11 mouse cellular contexts compared by ENCODE assay signal in genomic region chr17:10451306-10452077, GRCm38 (mm10).
A peak's percentile ranks its signal among the peaks of the same experiment; 100 is the strongest.
DNase-seq lines count a peak whose midpoint lies in the region; ATAC-seq and TF ChIP-seq lines count a peak whose summit lies in the region.
"Had no signal": no experiment of that assay in that cellular context is flagged by ENCODE, and none has a peak within 500 bp of the region (broad histone marks: within the 10 kb centered on the region; RNA-seq: fewer than 3 reads in every experiment).

No protein-coding gene starts in this region.

- no peak overlapping the region for H3K4me3 ChIP-seq in heart, embryonic 16.5 days (ENCODE audit: low read length)
- no peak overlapping the region for H3K4me3 ChIP-seq in hindbrain, embryonic 11.5 days (ENCODE audit: low read depth, low read length)
- H3K4me3 ChIP-seq in midbrain, postnatal 0 days (ENCODE audit: low read depth, low read length), result no peak overlapping the region

- peak overlapping the region; percentile 16; the same call in 1 of the 2 replicates for H3K27ac ChIP-seq in heart, embryonic 16.5 days (ENCODE audit: low read length)
- peak overlapping the region; percentile 24 for H3K27ac ChIP-seq in hindbrain, embryonic 11.5 days (ENCODE audit: low read depth, low read length)
- 0 out of 2 replicates have a peak overlapping the region, but pooled peaks have one; percentile 3 for H3K27ac ChIP-seq in midbrain, postnatal 0 days (ENCODE audit: low read depth, low read length)
- H3K27ac ChIP-seq: macrophage had no signal

- H3K36me3 ChIP-seq in heart, embryonic 16.5 days (ENCODE audit: control insufficient read depth, insufficient read depth), result no peaks in the 10 kb centered on the region
- no peaks in the 10 kb centered on the region for H3K36me3 ChIP-seq in hindbrain, embryonic 11.5 days (ENCODE audit: control insufficient read depth, insufficient read depth, low read length)
- no peaks in the 10 kb centered on the region for H3K36me3 ChIP-seq in midbrain, postnatal 0 days (ENCODE audit: insufficient read depth, low read length)

- H3K9ac ChIP-seq in heart, embryonic 16.5 days (ENCODE audit: low read length), result peak overlapping the region; percentile 22; the same call in 1 of the 2 replicates
- no peak overlapping the region for H3K9ac ChIP-seq in hindbrain, embryonic 11.5 days (ENCODE audit: low read depth, low read length)
- no peak overlapping the region for H3K9ac ChIP-seq in midbrain, postnatal 0 days (replicated peaks; ENCODE audit: low read length, poor library complexity, severe bottlenecking)

- H3K9me3 ChIP-seq in heart, embryonic 16.5 days (replicated peaks; ENCODE audit: control insufficient read depth, low read length), result no peaks in the 10 kb centered on the region
- H3K9me3 ChIP-seq in hindbrain, embryonic 11.5 days (ENCODE audit: control insufficient read depth, low read length), result no peaks in the 10 kb centered on the region
- no peaks in the 10 kb centered on the region for H3K9me3 ChIP-seq in midbrain, postnatal 0 days (ENCODE audit: low read length)

- no peak overlapping the region for H3K4me2 ChIP-seq in heart, embryonic 16.5 days (ENCODE audit: low read depth, low read length)
- no peak overlapping the region for H3K4me2 ChIP-seq in hindbrain, embryonic 11.5 days (replicated peaks; ENCODE audit: low read depth, low read length)
- H3K4me2 ChIP-seq in midbrain, postnatal 0 days (ENCODE audit: low read depth, low read length, poor library complexity, severe bottlenecking), result no peak overlapping the region

- DNase-seq in heart, adult 18-20 months, result no peak
- DNase-seq in cerebellum, adult 9-11 months, result peak; percentile 30
- DNase-seq in hindbrain, embryonic 11.5 days (ENCODE audit: low spot score), result peak; percentile 38
- DNase-seq in midbrain, postnatal 0 days (ENCODE audit: low spot score), result peak; percentile 80
- DNase-seq in urinary bladder, adult 18-20 months (ENCODE audit: low spot score in 2 of 2), result no peak
- DNase-seq in urinary bladder, postnatal 25 days (ENCODE audit: low spot score), result no peak
- DNase-seq: kidney, adult 18-20 months; thymus, postnatal 36 days had no signal

- H3K27me3 ChIP-seq in heart, embryonic 16.5 days (ENCODE audit: control insufficient read depth, insufficient read depth, low read length), result no peaks in the 10 kb centered on the region
- H3K27me3 ChIP-seq in hindbrain, embryonic 11.5 days (ENCODE audit: control insufficient read depth, insufficient read depth, low read length), result no peaks in the 10 kb centered on the region
- H3K27me3 ChIP-seq in midbrain, postnatal 0 days (ENCODE audit: insufficient read depth, low read length), result no peaks in the 10 kb centered on the region

- WGBS in heart, embryonic 16.5 days, result 79% methylated on average over 10 of the region's 10 CpGs
- WGBS in hindbrain, embryonic 11.5 days, result 38% methylated on average over 10 of the region's 10 CpGs
- WGBS in midbrain, postnatal 0 days, result 40% methylated on average over 10 of the region's 10 CpGs

- no peak for TF ChIP-seq CTCF in midbrain, postnatal 0 days (IDR thresholded peaks at IDR 0.05)

- H3K4me1 ChIP-seq in heart, embryonic 16.5 days (ENCODE audit: control insufficient read depth, insufficient read depth, low read length), result peaks cover 26% of the 10 kb centered on the region
- peaks cover 10% of the 10 kb centered on the region; the same call in 1 of the 2 replicates for H3K4me1 ChIP-seq in hindbrain, embryonic 11.5 days (replicated peaks; ENCODE audit: control insufficient read depth, insufficient read depth, low read length)
- peaks cover 2% of the 10 kb centered on the region; the same call in 1 of the 2 replicates for H3K4me1 ChIP-seq in midbrain, postnatal 0 days (ENCODE audit: insufficient read depth, low read length)

- ATAC-seq in heart, embryonic 16.5 days (replicated peaks; ENCODE audit: extremely low read depth, insufficient read depth, low FRiP score), result no peak
- peak; percentile 80 for ATAC-seq in hindbrain, embryonic 11.5 days (ENCODE audit: low FRiP score)
- peak; percentile 71; the same call in 1 of the 2 replicates for ATAC-seq in midbrain, postnatal 0 days (ENCODE audit: low FRiP score)
- ATAC-seq in megakaryocyte-erythroid progenitor cell, adult 5-6 weeks (replicated peaks; ENCODE audit: low FRiP score, low TSS enrichment, poor library complexity, severe bottlenecking), result no peak

Comparison
In these comparisons a context has a peak if more than half of its experiments do, and no peak if none do; other contexts are left out.
1. ATAC-seq: peak in hindbrain, embryonic 11.5 days (single experiment) and midbrain, postnatal 0 days (single experiment); none in heart, embryonic 16.5 days (single experiment) and megakaryocyte-erythroid progenitor cell, adult 5-6 weeks (single experiment).
2. DNase-seq: peak in cerebellum, adult 9-11 months (single experiment), hindbrain, embryonic 11.5 days (single experiment) and midbrain, postnatal 0 days (single experiment); none in heart, adult 18-20 months (0 of 2), urinary bladder, adult 18-20 months (0 of 2) and urinary bladder, postnatal 25 days (single experiment).
3. Peak in every context shown above with its lines, with median percentiles within 50 percentile points of each other: H3K27ac ChIP-seq.